Mouse (Mus musculus) kidney, postnatal 0 days (tissue): Measurements from ENCODE around the gene Vps4b. TPM values are rescaled to one million over a fixed set of nuclear protein-coding genes. Genes with fewer than 3 reads are reported as not detected.
"Not testable (repeated sequence)": the region's sequence is repeated elsewhere in the genome, so short reads cannot be mapped to it uniquely, and the experiment has no call there.

Experiments
- ATAC-seq: fragments of 200-750 bp; cut with Nextera tagmentation; replicated peaks from 2 replicates; pipeline ENCODE4 v1.8.0; 2017; ENCODE audit warnings: low read depth, moderate number of reproducible peaks, moderate TSS enrichment, moderate library complexity; ENCODE audit not compliant: low FRiP score
- DNase-seq: peaks from one replicate; pipeline ENCODE4 v3.0.0-alpha.2; 2016; ENCODE audit warnings: low spot score
- H3K27ac ChIP-seq: fragments of 300-500 bp; sonication (generic); 2 replicates; pipeline ENCODE4 v1.5.1; 2014; ENCODE audit warnings: mild to moderate bottlenecking
- H3K27me3 ChIP-seq: fragments of 300-500 bp; sonication (generic); 2 replicates; pipeline ENCODE4 v1.6.1; 2014; ENCODE audit warnings: low read length, mixed read lengths; ENCODE audit not compliant: insufficient read depth
- H3K36me3 ChIP-seq: fragments of 300-500 bp; sonication (generic); 2 replicates; pipeline ENCODE4 v1.6.1; 2014; ENCODE audit warnings: low read length, mixed read lengths; ENCODE audit not compliant: insufficient read depth
- H3K4me1 ChIP-seq: fragments of 300-500 bp; sonication (generic); replicated peaks from 2 replicates; pipeline ENCODE4 v1.6.1; 2014; ENCODE audit warnings: antibody characterized with exemption, low read length, mixed read lengths; ENCODE audit not compliant: insufficient read depth
- H3K4me2 ChIP-seq: fragments of 300-500 bp; sonication (generic); 2 replicates; pipeline ENCODE4 v1.6.1; 2014; ENCODE audit warnings: mild to moderate bottlenecking, low read length, moderate library complexity, mixed read lengths
- H3K4me3 ChIP-seq: fragments of 300-500 bp; sonication (generic); replicated peaks from 2 replicates; pipeline ENCODE4 v1.5.1; 2014; ENCODE audit warnings: low read depth, low read length
- H3K9ac ChIP-seq: fragments of 300-500 bp; sonication (generic); 2 replicates; pipeline ENCODE4 v1.6.1; 2014; ENCODE audit warnings: low read depth, low read length
- H3K9me3 ChIP-seq: fragments of 300-500 bp; sonication (generic); replicated peaks from 2 replicates; pipeline ENCODE4 v1.6.1; 2016; ENCODE audit warnings: low read length, inconsistent platforms, mixed read lengths
- CTCF ChIP-seq: IDR thresholded peaks from 2 replicates; pipeline ENCODE4 v1.5.1; 2016; ENCODE audit warnings: antibody characterized with exemption, low read depth, mild to moderate bottlenecking, moderate library complexity
- WGBS: fragments of 180-500 bp; shearing (Covaris S2); extraction: QIAGEN DNeasy Blood & Tissue Kit; methylation state at CpG from one replicate; pipeline ENCODE4 v1.1.7; 2014; 5-methylcytosine and 5-hydroxymethylcytosine counted together
- polyA plus RNA-seq: library from polyadenylated mRNA; unstranded; fragments of >200 nt; fragmentation: Nextera tagmentation; extraction: Ambion mirVana; gene quantifications from 2 replicates; pipeline ENCODE4 v1.2.1, GENCODE M21; 2015

Vps4b gene
- polyA plus RNA-seq, 1 experiment from 2014 or later = 67.3 TPM

- DNase-seq = no peak
- no peak for TF ChIP-seq CTCF
- Histone ChIP-seq H3K4me2 (no peak overlapping the region), H3K4me1 (no peaks in the 10 kb centered on the region), H3K9me3 (no peaks in the 10 kb centered on the region), H3K4me3 (no peak overlapping the region), H3K27ac (no peak overlapping the region), H3K9ac (no peak overlapping the region), H3K36me3 (peaks cover 18% of the 10 kb centered on the region; the same call in 1 of the 2 replicates), H3K27me3 (no peaks in the 10 kb centered on the region)
- no peak for ATAC-seq
- WGBS = 98% methylated on average over 4 of the region's 4 CpGs
These were observed 55.8 kb downstream of the Vps4b start for GRCm38 (mm10) chr1:106740735-106741134.

DNA sequence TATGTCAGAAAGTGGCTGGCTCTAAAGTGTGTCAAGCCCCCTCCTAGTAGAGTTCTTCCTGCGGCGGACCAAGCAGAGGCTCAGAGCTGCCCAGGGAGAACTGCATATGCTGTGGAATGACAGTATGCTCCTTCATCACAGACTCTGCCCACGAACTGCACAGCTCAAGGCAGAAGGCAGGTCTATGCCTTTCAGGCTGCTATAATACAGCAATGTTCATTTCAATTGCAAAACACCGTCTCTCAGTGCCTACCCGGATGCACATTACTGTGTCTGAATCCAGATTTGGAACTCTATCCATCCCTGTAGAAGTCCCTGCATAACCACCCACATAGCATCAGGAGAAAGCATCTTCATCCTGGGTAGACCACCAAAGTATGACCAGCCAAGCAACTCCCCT lies 56.7 kb downstream of the Vps4b start:
- ATAC-seq = no peak
- TF ChIP-seq CTCF = no peak
- 92% methylated on average over 5 of the region's 5 CpGs for WGBS

DNA sequence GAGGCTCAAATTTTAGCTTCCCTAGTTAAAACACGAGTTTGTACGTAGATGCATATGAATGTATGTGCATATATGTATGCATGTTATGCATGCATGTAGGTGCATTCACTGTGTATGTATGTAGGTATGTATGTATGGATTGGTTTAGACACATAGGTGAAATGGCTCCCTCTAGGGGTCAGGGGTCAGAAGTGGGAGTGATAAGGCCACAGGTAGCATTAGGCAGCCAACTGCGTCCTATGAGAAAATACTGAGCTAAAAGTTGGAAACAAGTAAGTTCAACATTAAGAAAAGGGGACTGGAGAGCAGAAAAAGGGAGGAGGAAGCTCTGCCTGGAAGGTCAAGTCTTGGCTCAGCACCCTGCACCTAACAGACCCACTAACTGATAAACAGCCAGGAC lies 58.4 kb downstream of the Vps4b start:
- no peaks in the 10 kb centered on the region for H3K27me3 ChIP-seq
- H3K9ac ChIP-seq = no peak overlapping the region
- H3K36me3 ChIP-seq = peaks cover 24% of the 10 kb centered on the region; the same call in 1 of the 2 replicates
- WGBS = 80% methylated on average over 3 of the region's 3 CpGs
- no peak overlapping the region for H3K4me3 ChIP-seq
- H3K27ac ChIP-seq = no peak overlapping the region
- no peaks in the 10 kb centered on the region for H3K9me3 ChIP-seq
- peak; percentile 56; the same call in 1 of the 2 replicates for TF ChIP-seq CTCF
- DNase-seq = no peak
- H3K4me2 ChIP-seq = no peak overlapping the region
- H3K4me1 ChIP-seq = no peaks in the 10 kb centered on the region
- no peak for ATAC-seq

More for the DNA sequence above, 56.7 kb downstream of the Vps4b start:
- Histone ChIP-seq H3K27me3 (no peaks in the 10 kb centered on the region), H3K4me3 (no peak overlapping the region), H3K9me3 (no peaks in the 10 kb centered on the region), H3K27ac (no peak overlapping the region), H3K4me1 (no peaks in the 10 kb centered on the region), H3K9ac (no peak overlapping the region), H3K36me3 (peaks cover 18% of the 10 kb centered on the region; the same call in 1 of the 2 replicates), H3K4me2 (no peak overlapping the region)
- no peak for DNase-seq

DNA sequence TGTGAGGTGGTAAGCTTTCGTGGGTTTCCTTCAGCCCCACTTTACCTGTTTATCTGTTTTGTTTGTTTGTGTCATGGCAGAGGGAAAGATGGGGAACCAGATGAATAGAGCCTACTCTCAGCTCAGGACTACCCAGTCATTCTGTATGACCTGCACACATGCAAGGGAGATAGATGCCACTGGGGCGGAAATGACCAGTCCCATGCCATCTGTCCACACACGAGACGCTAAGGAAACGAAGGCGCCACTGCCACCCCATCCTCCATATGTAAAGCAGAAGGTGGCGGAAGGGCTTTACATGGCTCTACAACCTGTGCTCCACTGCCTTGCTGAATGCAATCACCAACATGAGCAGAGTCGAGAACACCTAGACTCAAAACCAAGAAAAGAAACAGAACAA lies 60.3 kb downstream of the Vps4b start:
- Histone ChIP-seq H3K4me2 (no peak overlapping the region), H3K9ac (no peak overlapping the region), H3K4me1 (no peaks in the 10 kb centered on the region), H3K27ac (no peak overlapping the region), H3K9me3 (no peaks in the 10 kb centered on the region), H3K4me3 (no peak overlapping the region), H3K36me3 (peaks cover 21% of the 10 kb centered on the region; the same call in 1 of the 2 replicates), H3K27me3 (no peaks in the 10 kb centered on the region)
- no peak for TF ChIP-seq CTCF
- WGBS = 96% methylated on average over 8 of the region's 8 CpGs
- DNase-seq (no peak), ATAC-seq (no peak)

- Histone ChIP-seq H3K4me1 (no peaks in the 10 kb centered on the region), H3K36me3 (peaks cover 21% of the 10 kb centered on the region; the same call in 1 of the 2 replicates), H3K27me3 (no peaks in the 10 kb centered on the region), H3K9me3 (no peaks in the 10 kb centered on the region), H3K9ac (no peak overlapping the region), H3K27ac (no peak overlapping the region), H3K4me2 (no peak overlapping the region), H3K4me3 (no peak overlapping the region)
- DNase-seq (peak; percentile 53), ATAC-seq (no peak)
- 39% methylated on average over 2 of the region's 2 CpGs for WGBS
- peak; percentile 77 for TF ChIP-seq CTCF
These were observed 60.9 kb downstream of the Vps4b start for GRCm38 (mm10) chr1:106735586-106735985.

GRCm38 (mm10) chr1:106722061-106722460 lies 74.5 kb downstream of the Vps4b start:
- Histone ChIP-seq H3K36me3 (0 out of 2 replicates have a peak, but pooled peaks cover 4% of the 10 kb centered on the region), H3K9me3 (no peaks in the 10 kb centered on the region), H3K27ac (no peak overlapping the region), H3K27me3 (no peaks in the 10 kb centered on the region), H3K9ac (no peak overlapping the region), H3K4me3 (no peak overlapping the region), H3K4me1 (no peaks in the 10 kb centered on the region), H3K4me2 (no peak overlapping the region)
- WGBS = 61% methylated on average over 5 of the region's 5 CpGs
- ATAC-seq (no peak), DNase-seq (no peak)
- TF ChIP-seq CTCF = no peak

DNA sequence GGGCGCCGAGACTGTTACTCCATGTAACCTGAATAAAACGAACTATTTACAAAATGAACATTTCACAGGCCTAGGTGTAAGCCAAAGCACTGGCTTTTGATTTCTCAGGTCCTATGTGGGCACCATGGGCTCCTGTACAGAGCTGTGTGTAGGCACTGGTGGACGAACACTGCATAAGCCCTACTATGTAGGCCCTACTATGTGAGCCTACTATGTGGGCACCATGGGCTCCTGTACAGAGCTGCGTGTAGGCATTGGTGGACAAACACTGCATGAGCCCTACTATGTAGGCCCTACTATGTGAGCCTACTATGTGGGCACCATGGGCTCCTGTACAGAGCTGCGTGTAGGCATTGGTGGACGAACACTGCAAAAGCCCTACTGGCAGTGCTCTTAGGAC lies 78.8 kb downstream of the Vps4b start:
- not testable (repeated sequence) for H3K27ac ChIP-seq, H3K4me2 ChIP-seq, H3K4me1 ChIP-seq, H3K9me3 ChIP-seq, ATAC-seq, H3K27me3 ChIP-seq, H3K9ac ChIP-seq, H3K4me3 ChIP-seq, H3K36me3 ChIP-seq, DNase-seq
- 68% methylated on average over 7 of the region's 7 CpGs for WGBS
